Mouse (Mus musculus): Measurements from ENCODE around the gene Il2ra. TPM values are rescaled to one million over a fixed set of nuclear protein-coding genes. Genes with fewer than 3 reads are reported as not detected.
"Not testable (repeated sequence)": the region's sequence is repeated elsewhere in the genome, so short reads cannot be mapped to it uniquely, and the experiment has no call there.

Gene Il2ra
- polyA plus RNA-seq, 1 experiment from 2014 or later, result not detected

GRCm38 (mm10) chr2:11612939-11613338 lies 29.7 kb upstream of the Il2ra start:
- not testable (repeated sequence) for H3K4me2 ChIP-seq (ENCODE audit: low read length); H3K27ac ChIP-seq (replicated peaks; ENCODE audit: low read depth, low read length); DNase-seq; H3K4me3 ChIP-seq (replicated peaks; ENCODE audit: low read depth, low read length); H3K9ac ChIP-seq (replicated peaks; ENCODE audit: low read length); H3K27me3 ChIP-seq (ENCODE audit: control insufficient read depth, insufficient read depth, low read length); H3K36me3 ChIP-seq (ENCODE audit: control insufficient read depth, insufficient read depth, low read length); ATAC-seq (ENCODE audit: low FRiP score, low TSS enrichment); H3K4me1 ChIP-seq (ENCODE audit: control insufficient read depth, insufficient read depth, low read length); H3K9me3 ChIP-seq (ENCODE audit: control insufficient read depth, low read length)
- WGBS, result 87% methylated on average over 6 of the region's 6 CpGs

GRCm38 (mm10) chr2:11616846-11617245 lies 25.8 kb upstream of the Il2ra start:
- H3K9me3 ChIP-seq (ENCODE audit: control insufficient read depth, low read length), result no peaks in the 10 kb centered on the region

GRCm38 (mm10) chr2:11619598-11619997 lies 23.0 kb upstream of the Il2ra start:
- no peak for ATAC-seq (ENCODE audit: low FRiP score, low TSS enrichment)
- 73% methylated on average over 2 of the region's 2 CpGs for WGBS

More at GRCm38 (mm10) chr2:11616846-11617245, 25.8 kb upstream of the Il2ra start:
- no peak overlapping the region for H3K27ac ChIP-seq (replicated peaks; ENCODE audit: low read depth, low read length)
- no peak for DNase-seq
- no peak overlapping the region for H3K4me2 ChIP-seq (ENCODE audit: low read length)
- ATAC-seq (ENCODE audit: low FRiP score, low TSS enrichment), result no peak
- 92% methylated on average over 9 of the region's 9 CpGs for WGBS
- H3K4me3 ChIP-seq (replicated peaks; ENCODE audit: low read depth, low read length), result no peak overlapping the region
- no peak overlapping the region for H3K9ac ChIP-seq (replicated peaks; ENCODE audit: low read length)
- H3K27me3 ChIP-seq (ENCODE audit: control insufficient read depth, insufficient read depth, low read length), result no peaks in the 10 kb centered on the region
- H3K36me3 ChIP-seq (ENCODE audit: control insufficient read depth, insufficient read depth, low read length), result no peaks in the 10 kb centered on the region
- no peaks in the 10 kb centered on the region for H3K4me1 ChIP-seq (ENCODE audit: control insufficient read depth, insufficient read depth, low read length)

GRCm38 (mm10) chr2:11623173-11623572 lies 19.4 kb upstream of the Il2ra start:
- Histone ChIP-seq H3K27ac (replicated peaks; ENCODE audit: low read depth, low read length) (no peak overlapping the region), H3K4me3 (replicated peaks; ENCODE audit: low read depth, low read length) (no peak overlapping the region), H3K4me2 (ENCODE audit: low read length) (no peak overlapping the region), H3K27me3 (ENCODE audit: control insufficient read depth, insufficient read depth, low read length) (no peaks in the 10 kb centered on the region), H3K4me1 (ENCODE audit: control insufficient read depth, insufficient read depth, low read length) (no peaks in the 10 kb centered on the region), H3K36me3 (ENCODE audit: control insufficient read depth, insufficient read depth, low read length) (no peaks in the 10 kb centered on the region), H3K9ac (replicated peaks; ENCODE audit: low read length) (no peak overlapping the region), H3K9me3 (ENCODE audit: control insufficient read depth, low read length) (no peaks in the 10 kb centered on the region)
- DNase-seq, result no peak
- ATAC-seq (ENCODE audit: low FRiP score, low TSS enrichment), result no peak
- WGBS, result 87% methylated on average over 8 of the region's 8 CpGs

More at GRCm38 (mm10) chr2:11619598-11619997, 23.0 kb upstream of the Il2ra start:
- Histone ChIP-seq H3K4me3 (replicated peaks; ENCODE audit: low read depth, low read length) (no peak overlapping the region), H3K9ac (replicated peaks; ENCODE audit: low read length) (no peak overlapping the region), H3K9me3 (ENCODE audit: control insufficient read depth, low read length) (no peaks in the 10 kb centered on the region), H3K4me1 (ENCODE audit: control insufficient read depth, insufficient read depth, low read length) (no peaks in the 10 kb centered on the region), H3K4me2 (ENCODE audit: low read length) (no peak overlapping the region), H3K27ac (replicated peaks; ENCODE audit: low read depth, low read length) (no peak overlapping the region), H3K27me3 (ENCODE audit: control insufficient read depth, insufficient read depth, low read length) (no peaks in the 10 kb centered on the region), H3K36me3 (ENCODE audit: control insufficient read depth, insufficient read depth, low read length) (no peaks in the 10 kb centered on the region)
- DNase-seq, result no peak

- H3K27ac ChIP-seq (replicated peaks; ENCODE audit: low read depth, low read length), result no peak overlapping the region
- no peaks in the 10 kb centered on the region for H3K27me3 ChIP-seq (ENCODE audit: control insufficient read depth, insufficient read depth, low read length)
- DNase-seq (no peak), ATAC-seq (ENCODE audit: low FRiP score, low TSS enrichment) (no peak)
- H3K4me1 ChIP-seq (ENCODE audit: control insufficient read depth, insufficient read depth, low read length), result no peaks in the 10 kb centered on the region
- no peak overlapping the region for H3K4me3 ChIP-seq (replicated peaks; ENCODE audit: low read depth, low read length)
- no peak overlapping the region for H3K4me2 ChIP-seq (ENCODE audit: low read length)
- H3K9me3 ChIP-seq (ENCODE audit: control insufficient read depth, low read length), result no peaks in the 10 kb centered on the region
- H3K9ac ChIP-seq (replicated peaks; ENCODE audit: low read length), result no peak overlapping the region
- 92% methylated on average over 2 of the region's 2 CpGs for WGBS
- H3K36me3 ChIP-seq (ENCODE audit: control insufficient read depth, insufficient read depth, low read length), result no peaks in the 10 kb centered on the region
These were observed 18.9 kb upstream of the Il2ra start for GRCm38 (mm10) chr2:11623726-11624125.

- no peaks in the 10 kb centered on the region for H3K27me3 ChIP-seq (ENCODE audit: control insufficient read depth, insufficient read depth, low read length)
- DNase-seq, result no peak
- ATAC-seq (ENCODE audit: low FRiP score, low TSS enrichment), result no peak
- no peaks in the 10 kb centered on the region for H3K4me1 ChIP-seq (ENCODE audit: control insufficient read depth, insufficient read depth, low read length)
- H3K9ac ChIP-seq (replicated peaks; ENCODE audit: low read length), result no peak within 1 kb of the TSS
- H3K27ac ChIP-seq (replicated peaks; ENCODE audit: low read depth, low read length), result no peak within 1 kb of the TSS
- WGBS, result 93% methylated on average over 5 of the region's 5 CpGs
- H3K4me2 ChIP-seq (ENCODE audit: low read length), result no peak within 1 kb of the TSS
- H3K4me3 ChIP-seq (replicated peaks; ENCODE audit: low read depth, low read length), result no peak within 1 kb of the TSS
- no peaks in the 10 kb centered on the region for H3K36me3 ChIP-seq (ENCODE audit: control insufficient read depth, insufficient read depth, low read length)
- H3K9me3 ChIP-seq (ENCODE audit: control insufficient read depth, low read length), result no peaks in the 10 kb centered on the region
These were observed 16.7 kb upstream of the Il2ra start, which contains the start of gene Gm17490 for GRCm38 (mm10) chr2:11625890-11626289. TSS of gene Gm17490 (minus strand) at chr2:11626264.

- WGBS, result 86% methylated on average over 6 of the region's 6 CpGs
- no peak for ATAC-seq (ENCODE audit: low FRiP score, low TSS enrichment)
- Histone ChIP-seq H3K36me3 (ENCODE audit: control insufficient read depth, insufficient read depth, low read length) (no peaks in the 10 kb centered on the region), H3K4me3 (replicated peaks; ENCODE audit: low read depth, low read length) (no peak overlapping the region), H3K4me2 (ENCODE audit: low read length) (no peak overlapping the region), H3K9me3 (ENCODE audit: control insufficient read depth, low read length) (no peaks in the 10 kb centered on the region), H3K27ac (replicated peaks; ENCODE audit: low read depth, low read length) (no peak overlapping the region), H3K9ac (replicated peaks; ENCODE audit: low read length) (no peak overlapping the region), H3K27me3 (ENCODE audit: control insufficient read depth, insufficient read depth, low read length) (no peaks in the 10 kb centered on the region), H3K4me1 (ENCODE audit: control insufficient read depth, insufficient read depth, low read length) (no peaks in the 10 kb centered on the region)
- DNase-seq, result no peak
These were observed 7.6 kb upstream of the Il2ra start for GRCm38 (mm10) chr2:11635035-11635434.

- Histone ChIP-seq H3K27ac (replicated peaks; ENCODE audit: low read depth, low read length) (no peak overlapping the region), H3K4me1 (ENCODE audit: control insufficient read depth, insufficient read depth, low read length) (no peaks in the 10 kb centered on the region), H3K4me2 (ENCODE audit: low read length) (no peak overlapping the region), H3K4me3 (replicated peaks; ENCODE audit: low read depth, low read length) (no peak overlapping the region), H3K27me3 (ENCODE audit: control insufficient read depth, insufficient read depth, low read length) (no peaks in the 10 kb centered on the region), H3K9me3 (ENCODE audit: control insufficient read depth, low read length) (no peaks in the 10 kb centered on the region), H3K36me3 (ENCODE audit: control insufficient read depth, insufficient read depth, low read length) (no peaks in the 10 kb centered on the region), H3K9ac (replicated peaks; ENCODE audit: low read length) (no peak overlapping the region)
- ATAC-seq (ENCODE audit: low FRiP score, low TSS enrichment) (no peak), DNase-seq (no peak)
- 93% methylated on average over 5 of the region's 5 CpGs for WGBS
These were observed 7.0 kb upstream of the Il2ra start for GRCm38 (mm10) chr2:11635471-11636137.

- no peaks in the 10 kb centered on the region for H3K36me3 ChIP-seq (ENCODE audit: control insufficient read depth, insufficient read depth, low read length)
- no peaks in the 10 kb centered on the region for H3K27me3 ChIP-seq (ENCODE audit: control insufficient read depth, insufficient read depth, low read length)
- H3K4me3 ChIP-seq (replicated peaks; ENCODE audit: low read depth, low read length), result no peak overlapping the region
- whole genome bisulfite sequencing, result 76% methylated on average over 3 of the region's 3 CpGs
- DNase-seq (no peak), ATAC-seq (ENCODE audit: low FRiP score, low TSS enrichment) (no peak)
- no peaks in the 10 kb centered on the region for H3K9me3 ChIP-seq (ENCODE audit: control insufficient read depth, low read length)
- H3K4me1 ChIP-seq (ENCODE audit: control insufficient read depth, insufficient read depth, low read length), result no peaks in the 10 kb centered on the region
- no peak overlapping the region for H3K27ac ChIP-seq (replicated peaks; ENCODE audit: low read depth, low read length)
- H3K4me2 ChIP-seq (ENCODE audit: low read length), result no peak overlapping the region
- no peak overlapping the region for H3K9ac ChIP-seq (replicated peaks; ENCODE audit: low read length)
These were observed 6.5 kb upstream of the Il2ra start for GRCm38 (mm10) chr2:11636138-11636480.

All from midbrain, embryonic 14.5 days (tissue).